Mouse (Mus musculus): ENCODE measurements at regions not wholly inside any gene's neighbourhood (a gene's known extent, or its start where the extent isn't known, plus 50 kb on each side); places are given as distances from the start of the nearest gene placed in this dataset.

- DNase-seq (ENCODE audit: low spot score) = no peak
Measured at GRCm38 (mm10) chr15:67294797-67295196, 794.1 kb upstream of the Lrrc6 start.

GRCm38 (mm10) chr15:67289749-67290148 is 789.0 kb upstream of the Lrrc6 start:
- DNase-seq (ENCODE audit: low spot score) = peak; percentile 43

DNA sequence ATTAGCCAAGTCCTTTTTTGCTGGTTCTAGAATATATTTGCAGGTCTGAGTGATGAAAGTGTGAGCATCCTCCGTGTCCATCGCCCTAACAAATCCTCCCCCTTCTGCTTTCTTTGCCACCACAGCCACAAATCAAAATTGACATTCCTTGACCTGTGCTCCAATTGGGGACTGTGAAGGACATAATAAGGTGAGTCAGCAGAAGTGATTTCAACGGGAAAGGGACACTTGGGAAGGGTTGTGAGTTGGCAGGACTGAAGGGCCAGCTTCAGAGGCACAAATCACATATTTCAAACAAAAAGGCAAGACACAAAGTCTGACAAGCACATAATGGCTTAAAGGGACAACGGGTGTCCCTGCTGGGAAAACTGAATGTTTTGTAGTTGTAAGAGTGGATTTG is 784.2 kb upstream of the Lrrc6 start:
- no peak for DNase-seq (ENCODE audit: low spot score)

DNA sequence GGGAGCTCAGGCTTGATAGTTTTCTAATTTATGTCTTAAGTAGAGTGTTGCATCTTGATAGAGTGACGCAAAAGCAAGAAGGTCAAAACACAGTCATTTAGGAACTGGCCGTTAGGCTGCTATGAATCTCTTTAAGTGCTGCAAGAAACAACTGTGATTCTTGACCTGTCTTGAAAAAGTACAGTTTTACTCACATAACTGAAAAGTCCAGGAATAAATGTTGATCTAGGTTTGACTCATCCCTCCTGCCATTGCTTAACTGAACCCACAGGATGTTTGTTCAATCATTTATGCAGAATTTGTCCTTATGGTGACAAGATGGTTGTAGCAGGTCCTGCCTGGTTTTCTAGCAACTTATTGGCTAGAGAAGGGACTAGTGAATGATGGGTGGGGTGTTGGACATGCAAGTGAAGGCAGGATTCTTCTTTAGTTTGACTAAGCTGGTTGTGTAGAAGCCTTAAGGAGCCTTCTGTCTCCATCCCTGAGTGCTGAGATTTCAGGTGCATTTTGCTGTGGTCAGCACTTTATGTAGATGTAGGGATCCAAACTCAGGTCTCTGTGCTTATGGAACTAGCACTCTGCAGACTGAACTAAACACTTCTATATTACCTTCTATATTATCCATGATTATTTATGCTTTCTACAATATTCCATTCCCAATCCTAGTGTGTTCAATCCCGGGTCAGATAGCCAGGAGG is 782.7 kb upstream of the Lrrc6 start:
- DNase-seq (ENCODE audit: low spot score) = no peak

DNA sequence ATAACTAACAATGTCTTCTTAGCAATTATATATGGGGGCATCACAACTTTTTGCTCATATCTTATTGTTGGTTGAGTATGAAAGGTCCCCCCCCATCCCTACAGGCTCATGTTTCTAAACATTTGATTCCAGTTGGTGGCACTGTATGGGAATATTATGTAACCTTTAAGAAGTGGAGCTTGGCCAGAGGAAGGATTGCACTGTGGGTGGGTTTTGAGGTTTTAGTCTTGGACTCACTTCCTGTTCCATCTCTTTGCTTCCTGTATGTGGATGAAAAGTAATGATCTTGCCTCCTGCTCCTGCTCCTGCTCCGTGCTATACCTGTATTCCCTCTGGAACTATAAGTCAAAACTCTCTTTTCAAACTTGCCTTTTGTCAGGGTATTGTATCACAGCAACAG is 778.2 kb upstream of the Lrrc6 start:
- no peak for DNase-seq (ENCODE audit: low spot score)

- DNase-seq (ENCODE audit: low spot score) = no peak
Measured at GRCm38 (mm10) chr15:67275058-67275457, 774.3 kb upstream of the Lrrc6 start.

GRCm38 (mm10) chr15:67272397-67272796 is 771.7 kb upstream of the Lrrc6 start:
- DNase-seq (ENCODE audit: low spot score) = no peak

DNA sequence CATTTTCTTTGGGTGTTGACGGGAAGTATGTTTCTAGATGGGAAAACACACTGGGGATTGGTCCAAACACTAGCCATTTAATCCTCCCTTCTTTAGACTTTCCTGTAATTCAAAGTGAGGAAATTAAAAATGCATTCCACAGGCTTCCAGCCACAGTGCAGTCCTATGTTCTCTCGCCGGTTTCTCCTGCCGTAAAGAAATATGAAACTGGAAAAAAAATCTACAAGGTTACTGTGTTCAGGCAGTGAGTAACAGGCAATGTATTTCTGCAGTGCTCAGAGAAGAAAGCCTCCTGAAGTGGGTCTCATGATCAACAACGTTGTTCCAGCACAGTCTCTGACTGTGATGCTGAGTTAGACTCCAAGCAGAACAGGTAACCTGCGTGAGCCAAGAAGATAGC is 763.0 kb upstream of the Lrrc6 start:
- DNase-seq (ENCODE audit: low spot score) = no peak

DNA sequence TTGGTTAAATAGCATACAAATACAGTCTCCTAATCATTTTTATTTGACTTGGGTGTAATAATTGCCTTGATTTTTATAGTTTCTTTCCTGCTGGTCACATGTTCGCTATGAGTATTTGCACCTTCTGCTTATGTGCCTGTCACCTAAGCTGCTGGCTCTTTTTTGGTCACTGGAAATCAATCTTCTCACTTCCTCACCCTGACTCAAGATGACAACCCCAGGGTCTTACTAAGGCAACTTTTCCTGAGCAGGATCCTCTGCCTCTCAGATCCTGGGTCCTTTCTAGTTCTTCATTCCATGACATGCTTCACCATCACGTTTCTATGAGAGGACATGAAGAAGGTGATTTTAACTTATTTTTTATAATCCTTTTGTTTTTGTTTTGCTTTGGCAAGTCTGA is 762.6 kb upstream of the Lrrc6 start:
- no peak for DNase-seq (ENCODE audit: low spot score)

GRCm38 (mm10) chr15:67262269-67262668 is 761.6 kb upstream of the Lrrc6 start:
- no peak for DNase-seq (ENCODE audit: low spot score)

GRCm38 (mm10) chr15:67260666-67261065 is 760.0 kb upstream of the Lrrc6 start:
- no peak for DNase-seq (ENCODE audit: low spot score)

- no peak for DNase-seq (ENCODE audit: low spot score)
Measured at GRCm38 (mm10) chr15:67249147-67249546, 748.4 kb upstream of the Lrrc6 start.

- DNase-seq (ENCODE audit: low spot score) = no peak
Measured at GRCm38 (mm10) chr15:67248471-67248870, 747.8 kb upstream of the Lrrc6 start.

- DNase-seq (ENCODE audit: low spot score) = no peak
Measured at GRCm38 (mm10) chr15:67245658-67246268, 745.1 kb upstream of the Lrrc6 start.

- no peak for DNase-seq (ENCODE audit: low spot score)
Measured at GRCm38 (mm10) chr15:67244908-67245657, 744.4 kb upstream of the Lrrc6 start.

DNA sequence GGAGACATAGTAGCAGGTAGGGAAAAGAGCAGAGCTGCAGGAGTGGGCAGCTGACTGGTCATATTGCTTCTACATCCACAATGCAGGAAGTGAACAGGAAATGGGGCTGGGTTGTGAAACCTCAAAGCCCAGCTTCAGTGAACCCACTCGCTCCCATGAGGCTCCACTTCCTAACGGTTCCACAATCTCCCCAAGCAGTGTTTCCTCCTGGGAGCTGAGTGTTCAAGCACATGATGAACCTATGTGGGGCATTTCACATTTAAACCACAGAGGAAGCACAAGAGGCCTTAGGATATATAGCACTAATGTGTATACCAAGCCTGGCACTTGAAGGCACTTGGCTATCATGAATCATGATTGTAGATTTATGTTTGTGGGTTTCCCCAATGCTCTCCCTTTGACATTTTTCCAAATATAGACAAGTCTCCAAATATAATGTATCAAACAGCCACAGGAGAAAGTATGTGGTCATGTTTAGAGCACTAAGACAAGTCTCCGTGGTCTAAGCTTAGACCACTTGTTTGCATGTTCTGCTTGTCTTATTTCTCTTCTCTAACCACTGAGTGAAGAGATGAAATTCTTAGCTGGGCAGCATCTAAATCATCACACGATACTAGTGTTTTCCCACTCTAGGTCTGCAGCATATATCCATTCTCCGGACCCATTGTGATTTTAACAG is 734.5 kb upstream of the Lrrc6 start:
- no peak for DNase-seq (ENCODE audit: low spot score)

DNA sequence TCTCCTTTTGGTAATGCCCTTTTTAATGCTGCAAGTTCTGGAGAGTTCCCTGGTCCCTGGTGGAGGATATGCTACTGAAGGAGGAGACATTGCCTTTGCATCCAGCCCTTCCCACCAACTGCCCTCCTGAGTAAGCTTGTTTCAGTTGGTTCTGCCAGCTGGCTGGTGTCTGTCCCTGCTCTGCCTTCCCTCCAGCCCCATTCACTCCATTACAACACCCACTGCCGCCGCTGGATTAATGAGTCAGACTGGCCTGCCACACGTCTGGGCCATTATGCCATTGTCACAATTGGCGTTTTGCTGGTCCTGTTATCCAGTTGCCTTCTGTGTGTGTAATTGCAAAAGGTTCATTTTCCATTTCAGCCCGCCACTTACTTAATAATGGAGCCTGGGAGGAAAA is 728.6 kb upstream of the Lrrc6 start:
- no peak for DNase-seq (ENCODE audit: low spot score)

- DNase-seq (ENCODE audit: low spot score) = no peak
Measured at GRCm38 (mm10) chr15:67228633-67229032, 727.9 kb upstream of the Lrrc6 start.

GRCm38 (mm10) chr15:67227456-67228164 is 726.9 kb upstream of the Lrrc6 start:
- no peak for DNase-seq (ENCODE audit: low spot score)

- no peak for DNase-seq (ENCODE audit: low spot score)
Measured at GRCm38 (mm10) chr15:67226900-67227299, 726.2 kb upstream of the Lrrc6 start.
